Mouse (Mus musculus) forebrain, embryonic 10.5 days (tissue): ENCODE results near the gene Cwc22. TPM values are rescaled to one million over a fixed set of nuclear protein-coding genes. Genes with fewer than 3 reads are reported as not detected.
"Not testable (repeated sequence)": the region's sequence is repeated elsewhere in the genome, so short reads cannot be mapped to it uniquely, and the experiment has no call there.

ENCODE experiments used
- DNase-seq: peaks from one replicate; pipeline ENCODE4 v3.0.0-alpha.2; 2017; ENCODE audit warnings: low spot score; ENCODE audit errors: extremely low spot score
- H3K27ac ChIP-seq: fragments of 300-500 bp; sonication (generic); 2 replicates; pipeline ENCODE4 v1.5.1; 2016; ENCODE audit warnings: mild to moderate bottlenecking
- H3K27me3 ChIP-seq: fragments of 300-500 bp; sonication (generic); 2 replicates; pipeline ENCODE4 v1.6.1; 2016; ENCODE audit warnings: mild to moderate bottlenecking; ENCODE audit not compliant: poor library complexity, severe bottlenecking
- H3K36me3 ChIP-seq: fragments of 300-500 bp; sonication (generic); replicated peaks from 2 replicates; pipeline ENCODE4 v1.6.1; 2016; ENCODE audit warnings: mild to moderate bottlenecking, moderate library complexity
- H3K4me1 ChIP-seq: fragments of 300-500 bp; sonication (generic); 2 replicates; pipeline ENCODE4 v1.6.1; 2016
- H3K4me3 ChIP-seq: fragments of 300-500 bp; sonication (generic); 2 replicates; pipeline ENCODE4 v1.5.1; 2016; ENCODE audit warnings: mild to moderate bottlenecking, moderate library complexity
- H3K9me3 ChIP-seq: fragments of 300-500 bp; sonication (generic); 2 replicates; pipeline ENCODE4 v1.6.1; 2016; ENCODE audit warnings: mild to moderate bottlenecking, moderate library complexity
- WGBS: fragments of 180-500 bp; shearing (Covaris S2); methylation state at CpG from one replicate; pipeline ENCODE4 v1.1.7; 2016; 5-methylcytosine and 5-hydroxymethylcytosine counted together
- polyA plus RNA-seq: library from polyadenylated mRNA; unstranded; fragments of >200 nt; fragmentation: Nextera tagmentation; extraction: Ambion mirVana; gene quantifications from 2 replicates; pipeline ENCODE4 v1.2.1, GENCODE M21; 2016

The Cwc22 gene
- polyA plus RNA-seq, 1 experiment from 2014 or later: 43.1 TPM

- no peaks in the 10 kb centered on the region for H3K4me1 ChIP-seq
- no peak overlapping the region for H3K27ac ChIP-seq
Observed at GRCm38 (mm10) chr2:77900741-77901140, 45.4 kb downstream of the Cwc22 start.

GRCm38 (mm10) chr2:77900111-77900510 lies 46.1 kb downstream of the Cwc22 start:
- no peak for DNase-seq
- Histone ChIP-seq H3K27me3 (no peaks in the 10 kb centered on the region), H3K27ac (no peak overlapping the region), H3K4me3 (no peak overlapping the region), H3K9me3 (no peaks in the 10 kb centered on the region), H3K36me3 (peaks cover 96% of the 10 kb centered on the region), H3K4me1 (no peaks in the 10 kb centered on the region)
- 87% methylated on average over 2 of the region's 2 CpGs for WGBS

More at GRCm38 (mm10) chr2:77900741-77901140, 45.4 kb downstream of the Cwc22 start:
- peaks cover 98% of the 10 kb centered on the region for H3K36me3 ChIP-seq
- no peaks in the 10 kb centered on the region for H3K9me3 ChIP-seq
- no peaks in the 10 kb centered on the region for H3K27me3 ChIP-seq
- no peak for DNase-seq
- WGBS: 96% methylated on average over 5 of the region's 5 CpGs
- no peak overlapping the region for H3K4me3 ChIP-seq

- Histone ChIP-seq H3K27me3 (no peaks in the 10 kb centered on the region), H3K36me3 (peaks cover 95% of the 10 kb centered on the region), H3K4me3 (no peak overlapping the region), H3K4me1 (no peaks in the 10 kb centered on the region), H3K9me3 (no peaks in the 10 kb centered on the region), H3K27ac (no peak overlapping the region)
- 97% methylated on average over 2 of the region's 2 CpGs for WGBS
- DNase-seq: no peak
Observed at GRCm38 (mm10) chr2:77898436-77898835, 47.7 kb downstream of the Cwc22 start.

- WGBS: 93% methylated on average over 5 of the region's 5 CpGs
- no peak overlapping the region for H3K27ac ChIP-seq
- DNase-seq: no peak
- no peaks in the 10 kb centered on the region for H3K9me3 ChIP-seq
- H3K4me1 ChIP-seq: no peaks in the 10 kb centered on the region
- H3K36me3 ChIP-seq: peaks cover 95% of the 10 kb centered on the region
- no peaks in the 10 kb centered on the region for H3K27me3 ChIP-seq
- H3K4me3 ChIP-seq: no peak overlapping the region
Observed at GRCm38 (mm10) chr2:77897988-77898387, 48.2 kb downstream of the Cwc22 start.

GRCm38 (mm10) chr2:77897558-77897899 lies 48.6 kb downstream of the Cwc22 start:
- no peaks in the 10 kb centered on the region for H3K27me3 ChIP-seq
- H3K36me3 ChIP-seq: peaks cover 95% of the 10 kb centered on the region
- DNase-seq: no peak
- WGBS: 92% methylated on average over 3 of the region's 3 CpGs
- H3K4me3 ChIP-seq: no peak overlapping the region
- no peaks in the 10 kb centered on the region for H3K4me1 ChIP-seq
- H3K9me3 ChIP-seq: no peaks in the 10 kb centered on the region
- no peak overlapping the region for H3K27ac ChIP-seq

GRCm38 (mm10) chr2:77896843-77897557 lies 49.2 kb downstream of the Cwc22 start:
- H3K4me3 ChIP-seq: no peak overlapping the region
- H3K27ac ChIP-seq: no peak overlapping the region
- H3K27me3 ChIP-seq: no peaks in the 10 kb centered on the region
- no peaks in the 10 kb centered on the region for H3K9me3 ChIP-seq
- 94% methylated on average over 12 of the region's 12 CpGs for WGBS
- no peak for DNase-seq
- no peaks in the 10 kb centered on the region for H3K4me1 ChIP-seq
- peaks cover 92% of the 10 kb centered on the region for H3K36me3 ChIP-seq

- not testable (repeated sequence) for H3K9me3 ChIP-seq, H3K27me3 ChIP-seq, H3K4me3 ChIP-seq, H3K27ac ChIP-seq, DNase-seq, H3K4me1 ChIP-seq
- WGBS: 94% methylated on average over 16 of the region's 16 CpGs
- peaks cover 82% of the 10 kb centered on the region for H3K36me3 ChIP-seq
Observed at GRCm38 (mm10) chr2:77895906-77896570, 50.1 kb downstream of the Cwc22 start.

GRCm38 (mm10) chr2:77894896-77895295 lies 51.3 kb downstream of the Cwc22 start:
- Histone ChIP-seq H3K27me3 (no peaks in the 10 kb centered on the region), H3K4me1 (no peaks in the 10 kb centered on the region), H3K36me3 (peaks cover 72% of the 10 kb centered on the region), H3K27ac (no peak overlapping the region), H3K9me3 (no peaks in the 10 kb centered on the region), H3K4me3 (no peak overlapping the region)
- WGBS: 96% methylated on average over 8 of the region's 8 CpGs
- no peak for DNase-seq

GRCm38 (mm10) chr2:77893505-77893904 lies 52.7 kb downstream of the Cwc22 start:
- WGBS: 95% methylated on average over 8 of the region's 8 CpGs
- Histone ChIP-seq H3K27ac (no peak overlapping the region), H3K27me3 (no peaks in the 10 kb centered on the region), H3K9me3 (no peaks in the 10 kb centered on the region), H3K4me1 (no peaks in the 10 kb centered on the region), H3K4me3 (no peak overlapping the region), H3K36me3 (peaks cover 58% of the 10 kb centered on the region)
- no peak for DNase-seq

GRCm38 (mm10) chr2:77892573-77892972 lies 53.6 kb downstream of the Cwc22 start:
- 94% methylated on average over 4 of the region's 4 CpGs for WGBS

GRCm38 (mm10) chr2:77890836-77891438 lies 55.2 kb downstream of the Cwc22 start:
- no peak for DNase-seq
- H3K9me3 ChIP-seq: no peaks in the 10 kb centered on the region
- WGBS: 96% methylated on average over 5 of the region's 5 CpGs
- H3K27ac ChIP-seq: no peak overlapping the region
- H3K4me1 ChIP-seq: no peaks in the 10 kb centered on the region
- peaks cover 33% of the 10 kb centered on the region for H3K36me3 ChIP-seq
- no peak overlapping the region for H3K4me3 ChIP-seq
- no peaks in the 10 kb centered on the region for H3K27me3 ChIP-seq

More at GRCm38 (mm10) chr2:77892573-77892972, 53.6 kb downstream of the Cwc22 start:
- peaks cover 49% of the 10 kb centered on the region for H3K36me3 ChIP-seq
- no peak overlapping the region for H3K4me3 ChIP-seq
- no peaks in the 10 kb centered on the region for H3K27me3 ChIP-seq
- no peaks in the 10 kb centered on the region for H3K9me3 ChIP-seq
- no peak for DNase-seq
- H3K4me1 ChIP-seq: no peaks in the 10 kb centered on the region
- no peak overlapping the region for H3K27ac ChIP-seq

GRCm38 (mm10) chr2:77889949-77890348 lies 56.2 kb downstream of the Cwc22 start:
- no peak overlapping the region for H3K27ac ChIP-seq
- DNase-seq: no peak
- H3K36me3 ChIP-seq: peaks cover 25% of the 10 kb centered on the region
- H3K4me3 ChIP-seq: no peak overlapping the region
- 95% methylated on average over 6 of the region's 6 CpGs for whole genome bisulfite sequencing
- H3K27me3 ChIP-seq: no peaks in the 10 kb centered on the region
- H3K9me3 ChIP-seq: no peaks in the 10 kb centered on the region
- H3K4me1 ChIP-seq: no peaks in the 10 kb centered on the region

- peaks cover 20% of the 10 kb centered on the region for H3K36me3 ChIP-seq
- no peak for DNase-seq
- WGBS: 93% methylated on average over 5 of the region's 5 CpGs
- no peaks in the 10 kb centered on the region for H3K9me3 ChIP-seq
- no peaks in the 10 kb centered on the region for H3K27me3 ChIP-seq
- no peaks in the 10 kb centered on the region for H3K4me1 ChIP-seq
- H3K4me3 ChIP-seq: no peak overlapping the region
- H3K27ac ChIP-seq: no peak overlapping the region
Observed at GRCm38 (mm10) chr2:77889401-77889800, 56.8 kb downstream of the Cwc22 start.
